Mouse (Mus musculus): ENCODE data around the gene Btbd35f2. TPM values are rescaled to one million over a fixed set of nuclear protein-coding genes. Genes with fewer than 3 reads are reported as not detected.
"Not testable (repeated sequence)": the region's sequence is repeated elsewhere in the genome, so short reads cannot be mapped to it uniquely, and the experiment has no call there.

The Btbd35f2 gene
- total RNA-seq (2018; cell fraction: chromatin; rRNA removed): not detected
- total RNA-seq (2018; cell fraction: cytosol; rRNA removed): not detected
- not detected for total RNA-seq (2018; cell fraction: nucleus; rRNA removed)
- polyA plus RNA-seq (2018): not detected in 3 replicates

- not testable (repeated sequence) for H3K79me2 ChIP-seq (ENCODE audit: inconsistent target); H3K36me3 ChIP-seq (ENCODE audit: inconsistent target); H3K27ac ChIP-seq; H3K4me3 ChIP-seq (ENCODE audit: inconsistent target)
- WGBS (ENCODE audit: missing documents): no CpG with 5 or more reads among the region's 3 CpGs
These were observed at the start of gene Btbd35f2 for GRCm38 (mm10) chrX:32278094-32278493. Gene Btbd35f2 (plus strand): TSS chrX:32278394.

Other genes starting within 250 kb of the Btbd35f2 start
- gene Btbd35f22, start 230.6 kb upstream of the Btbd35f2 start, polyA plus RNA-seq (2018): not detected in 3 replicates